Mouse (Mus musculus): ENCODE measurements around the gene Syt5. TPM values are rescaled to one million over a fixed set of nuclear protein-coding genes. Genes with fewer than 3 reads are reported as not detected.
"Not testable (repeated sequence)": the region's sequence is repeated elsewhere in the genome, so short reads cannot be mapped to it uniquely, and the experiment has no call there.

The Syt5 gene
- polyA plus RNA-seq, 1 experiment from 2014 or later = 94.1 TPM

GRCm38 (mm10) chr7:4537181-4537580 is 10.2 kb downstream of the Syt5 start:
- ATAC-seq (ENCODE audit: low FRiP score) = no peak
- Histone ChIP-seq H3K4me3 (replicated peaks) (no peak overlapping the region), H3K4me2 (no peak overlapping the region), H3K27me3 (replicated peaks) (peaks cover under 1% of the 10 kb centered on the region; the same call in 1 of the 2 replicates), H3K4me1 (0 out of 2 replicates have a peak, but pooled peaks cover 1% of the 10 kb centered on the region), H3K36me3 (peaks cover 31% of the 10 kb centered on the region), H3K9ac (replicated peaks) (no peak overlapping the region), H3K9me3 (replicated peaks) (no peaks in the 10 kb centered on the region), H3K27ac (replicated peaks) (no peak overlapping the region)
- 46% methylated on average over 4 of the region's 4 CpGs for WGBS

GRCm38 (mm10) chr7:4536369-4536768 is 11.0 kb downstream of the Syt5 start:
- H3K4me2 ChIP-seq = no peak overlapping the region
- H3K9me3 ChIP-seq (replicated peaks) = no peaks in the 10 kb centered on the region
- WGBS = 89% methylated on average over 4 of the region's 4 CpGs
- H3K4me1 ChIP-seq = 0 out of 2 replicates have a peak, but pooled peaks cover 4% of the 10 kb centered on the region
- no peak overlapping the region for H3K9ac ChIP-seq (replicated peaks)
- H3K4me3 ChIP-seq (replicated peaks) = no peak overlapping the region
- H3K36me3 ChIP-seq = peaks cover 23% of the 10 kb centered on the region
- no peak overlapping the region for H3K27ac ChIP-seq (replicated peaks)
- peaks cover 6% of the 10 kb centered on the region; the same call in 1 of the 2 replicates for H3K27me3 ChIP-seq (replicated peaks)
- ATAC-seq (ENCODE audit: low FRiP score) = no peak

- Histone ChIP-seq H3K9me3 (replicated peaks) (no peaks in the 10 kb centered on the region), H3K27me3 (replicated peaks) (peaks cover 6% of the 10 kb centered on the region; the same call in 1 of the 2 replicates), H3K4me1 (peaks cover 7% of the 10 kb centered on the region), H3K36me3 (no peaks in the 10 kb centered on the region), H3K4me3 (replicated peaks) (peak within 1 kb of the TSS; percentile 26), H3K4me2 (peak within 1 kb of the TSS; percentile 51), H3K27ac (replicated peaks) (no peak within 1 kb of the TSS), H3K9ac (replicated peaks) (peak within 1 kb of the TSS; percentile 24; the same call in 1 of the 2 replicates)
- ATAC-seq (ENCODE audit: low FRiP score) = 0 out of 2 replicates have a peak, but pooled peaks have one; percentile 35
- WGBS = 2% methylated on average over 28 of the region's 28 CpGs
Measured at GRCm38 (mm10) chr7:4532005-4532729, 15.2 kb downstream of the Syt5 start, which contains the start of gene Dnaaf3. Gene Dnaaf3 (minus strand): TSS chr7:4532453.

GRCm38 (mm10) chr7:4530166-4530565 is 17.2 kb downstream of the Syt5 start:
- not testable (repeated sequence) for H3K9ac ChIP-seq (replicated peaks); H3K9me3 ChIP-seq (replicated peaks); ATAC-seq (ENCODE audit: low FRiP score); H3K4me3 ChIP-seq (replicated peaks); H3K27me3 ChIP-seq (replicated peaks); H3K36me3 ChIP-seq; H3K27ac ChIP-seq (replicated peaks); H3K4me2 ChIP-seq
- peaks cover 20% of the 10 kb centered on the region for H3K4me1 ChIP-seq
- WGBS = 63% methylated on average over 8 of the region's 8 CpGs

- 51% methylated on average over 18 of the region's 18 CpGs for WGBS
- Histone ChIP-seq H3K27me3 (replicated peaks) (peaks cover 6% of the 10 kb centered on the region; the same call in 1 of the 2 replicates), H3K27ac (replicated peaks) (no peak overlapping the region), H3K9me3 (replicated peaks) (no peaks in the 10 kb centered on the region), H3K4me2 (peak overlapping the region; percentile 57), H3K36me3 (no peaks in the 10 kb centered on the region), H3K4me3 (replicated peaks) (no peak overlapping the region), H3K9ac (replicated peaks) (peak overlapping the region; percentile 31; the same call in 1 of the 2 replicates), H3K4me1 (peaks cover 20% of the 10 kb centered on the region)
- no peak for ATAC-seq (ENCODE audit: low FRiP score)
Measured at GRCm38 (mm10) chr7:4527302-4527689, 20.0 kb downstream of the Syt5 start.

- H3K4me3 ChIP-seq (replicated peaks) = peak overlapping the region; percentile 30
- 26% methylated on average over 40 of the region's 40 CpGs for WGBS
- peak; percentile 95 for ATAC-seq (ENCODE audit: low FRiP score)
- peaks cover 5% of the 10 kb centered on the region for H3K27me3 ChIP-seq (replicated peaks)
- peak overlapping the region; percentile 31 for H3K9ac ChIP-seq (replicated peaks)
- peak overlapping the region; percentile 57 for H3K4me2 ChIP-seq
- H3K4me1 ChIP-seq = peaks cover 17% of the 10 kb centered on the region
- H3K36me3 ChIP-seq = no peaks in the 10 kb centered on the region
- no peaks in the 10 kb centered on the region for H3K9me3 ChIP-seq (replicated peaks)
- H3K27ac ChIP-seq (replicated peaks) = peak overlapping the region; percentile 34; the same call in 1 of the 2 replicates
Measured at GRCm38 (mm10) chr7:4526341-4527301, 20.7 kb downstream of the Syt5 start.

- H3K4me3 ChIP-seq (replicated peaks); H3K9me3 ChIP-seq (replicated peaks); H3K9ac ChIP-seq (replicated peaks); H3K27ac ChIP-seq (replicated peaks); ATAC-seq (ENCODE audit: low FRiP score); H3K4me2 ChIP-seq; H3K36me3 ChIP-seq: not testable (repeated sequence)
- Histone ChIP-seq H3K4me1 (peaks cover 27% of the 10 kb centered on the region), H3K27me3 (replicated peaks) (peaks cover 14% of the 10 kb centered on the region)
- 71% methylated on average over 15 of the region's 15 CpGs for WGBS
Measured at GRCm38 (mm10) chr7:4524212-4524922, 23.0 kb downstream of the Syt5 start, which contains the start of gene Tnni3. Gene Tnni3 (minus strand): TSS chr7:4524229.

GRCm38 (mm10) chr7:4523205-4524130 is 23.9 kb downstream of the Syt5 start:
- WGBS = 92% methylated on average over 33 of the region's 33 CpGs
- peaks cover 14% of the 10 kb centered on the region for H3K27me3 ChIP-seq (replicated peaks)
- H3K36me3 ChIP-seq = no peaks in the 10 kb centered on the region
- H3K4me1 ChIP-seq = peaks cover 27% of the 10 kb centered on the region
- no peak overlapping the region for H3K27ac ChIP-seq (replicated peaks)
- ATAC-seq (ENCODE audit: low FRiP score) = no peak
- no peak overlapping the region for H3K4me2 ChIP-seq
- no peaks in the 10 kb centered on the region for H3K9me3 ChIP-seq (replicated peaks)
- no peak overlapping the region for H3K4me3 ChIP-seq (replicated peaks)
- no peak overlapping the region for H3K9ac ChIP-seq (replicated peaks)

GRCm38 (mm10) chr7:4522292-4522691 is 25.0 kb downstream of the Syt5 start:
- H3K4me1 ChIP-seq = peaks cover 25% of the 10 kb centered on the region
- 81% methylated on average over 6 of the region's 6 CpGs for WGBS
- no peaks in the 10 kb centered on the region for H3K9me3 ChIP-seq (replicated peaks)
- peaks cover 14% of the 10 kb centered on the region for H3K27me3 ChIP-seq (replicated peaks)
- no peak for ATAC-seq (ENCODE audit: low FRiP score)
- H3K27ac ChIP-seq (replicated peaks) = no peak overlapping the region
- H3K4me2 ChIP-seq = no peak overlapping the region
- no peak overlapping the region for H3K4me3 ChIP-seq (replicated peaks)
- no peaks in the 10 kb centered on the region for H3K36me3 ChIP-seq
- no peak overlapping the region for H3K9ac ChIP-seq (replicated peaks)

- 31% methylated on average over 32 of the region's 32 CpGs for WGBS
- peak overlapping the region; percentile 23 for H3K4me3 ChIP-seq (replicated peaks)
- no peaks in the 10 kb centered on the region for H3K9me3 ChIP-seq (replicated peaks)
- no peak overlapping the region for H3K27ac ChIP-seq (replicated peaks)
- H3K4me1 ChIP-seq = peaks cover 17% of the 10 kb centered on the region
- H3K36me3 ChIP-seq = no peaks in the 10 kb centered on the region
- no peak for ATAC-seq (ENCODE audit: low FRiP score)
- H3K4me2 ChIP-seq = peak overlapping the region; percentile 55
- peaks cover 14% of the 10 kb centered on the region for H3K27me3 ChIP-seq (replicated peaks)
- 0 out of 2 replicates have a peak overlapping the region, but pooled peaks have one; percentile 34 for H3K9ac ChIP-seq (replicated peaks)
Measured at GRCm38 (mm10) chr7:4521231-4522003, 25.9 kb downstream of the Syt5 start.

Data from neural tube, embryonic 15.5 days (tissue).